Mouse (Mus musculus): ENCODE data around the gene Capn12. TPM values are rescaled to one million over a fixed set of nuclear protein-coding genes. Genes with fewer than 3 reads are reported as not detected.

Capn12 gene
- total RNA-seq, 2 experiments from 2014 or later: 0.18 to 0.52 TPM

DNA sequence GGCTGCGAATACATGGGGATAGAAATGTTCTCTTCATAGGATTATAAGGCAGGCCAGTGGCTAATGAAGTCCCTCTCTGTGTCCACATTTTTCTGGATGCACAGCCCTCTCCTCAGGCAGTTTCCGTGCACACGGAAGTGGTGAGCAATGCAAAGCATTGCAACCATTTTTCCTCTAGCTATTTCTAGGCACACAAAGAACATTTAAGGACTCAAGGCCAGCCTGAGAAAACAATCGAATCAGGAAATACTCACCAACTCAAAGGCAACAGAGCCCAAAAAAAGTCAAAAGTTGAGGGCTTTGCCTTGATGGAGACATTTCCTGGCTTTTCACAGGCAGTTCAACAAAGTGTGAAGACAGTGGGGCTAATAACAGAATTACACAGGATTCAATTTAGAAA is 59.9 kb downstream of the Capn12 start:
- DNase-seq: no peak
- intact Hi-C loops (cut with DNase I): no loop called here

GRCm38 (mm10) chr7:28941542-28941941 is 60.3 kb downstream of the Capn12 start:
- no peak for DNase-seq
- intact Hi-C loops (cut with DNase I): no loop called here

Other genes starting within 250 kb of the Capn12 start
- gene Fbxo27, start 188.6 kb upstream of the Capn12 start, total RNA-seq (2021): 10 to 100 TPM; 20.1 to 22.8 TPM
- gene Fbxo17, start 164.6 kb upstream of the Capn12 start, total RNA-seq (2021): 1 to 10 TPM; 2.9 to 3.7 TPM
- 10 to 100 TPM; 41.1 to 41.6 TPM for gene Mrps12, start 139.6 kb upstream of the Capn12 start, total RNA-seq (2021)
- 10 to 100 TPM; 11.9 to 13.3 TPM for gene Sars2, start 139.4 kb upstream of the Capn12 start, total RNA-seq (2021)
- under 1 TPM in 1 of 2 experiments, not detected in 1; 0.68 TPM for gene Ccer2, start 125.2 kb upstream of the Capn12 start, total RNA-seq (2021)
- gene Sirt2, start 114.7 kb upstream of the Capn12 start, total RNA-seq (2021): 10 to 100 TPM; 91.5 to 99.9 TPM
- 10 to 100 TPM; 35.3 to 35.6 TPM for gene Nfkbib, start 113.9 kb upstream of the Capn12 start, total RNA-seq (2021)
- 1 to 10 TPM; 1.5 to 1.6 TPM for gene Rinl, start 92.5 kb upstream of the Capn12 start, total RNA-seq (2021)
- 100 to 1,000 TPM; 572 to 576 TPM for gene Hnrnpl, start 72.9 kb upstream of the Capn12 start, total RNA-seq (2021)
- 10 to 100 TPM; 45.3 to 45.9 TPM for gene Ech1, start 56.2 kb upstream of the Capn12 start, total RNA-seq (2021)
- gene Lgals4, start 47.6 kb upstream of the Capn12 start, total RNA-seq (2021): 1 to 10 TPM; 3.6 to 4.6 TPM
- gene Lgals7, start 17.6 kb upstream of the Capn12 start, total RNA-seq (2021): 1 to 10 TPM; 2.3 to 3.7 TPM
- 100 to 1,000 TPM; 129 to 134 TPM for gene Actn4, start 80.9 kb downstream of the Capn12 start, total RNA-seq (2021)
- gene Eif3k, start 100.4 kb downstream of the Capn12 start, total RNA-seq (2021): 100 to 1,000 TPM; 212 to 213 TPM
- gene Map4k1, start 100.6 kb downstream of the Capn12 start, total RNA-seq (2021): 10 to 100 TPM; 12.9 to 14.7 TPM
- 10 to 100 TPM; 10.6 to 13.7 TPM for gene Ryr1, start 243.8 kb downstream of the Capn12 start, total RNA-seq (2021)

Data from left cerebral cortex, postnatal 4 days (tissue).